Mouse (Mus musculus) liver, embryonic 14.5 days (tissue): ENCODE measurements around the gene Clip2. TPM values are rescaled to one million over a fixed set of nuclear protein-coding genes. Genes with fewer than 3 reads are reported as not detected.

Experiments
- ATAC-seq: fragments of 200-750 bp; cut with Nextera tagmentation; 2 replicates; pipeline ENCODE4 v1.8.0; 2017; ENCODE audit warnings: moderate number of reproducible peaks, mild to moderate bottlenecking, moderate library complexity; ENCODE audit not compliant: insufficient read depth
- DNase-seq, 3 experiments: peaks; one replicate each; pipeline ENCODE4 v3.0.0-alpha.2; 2012 to 2013; ENCODE audit warnings: low read depth in 3 of 3, low spot score in 3 of 3
- H3K27ac ChIP-seq: fragments of 300-500 bp; sonication (generic); 2 replicates; pipeline ENCODE4 v1.5.1; 2014; ENCODE audit warnings: moderate library complexity, mild to moderate bottlenecking, control low read depth, inconsistent platforms
- H3K27me3 ChIP-seq: fragments of 300-500 bp; sonication (generic); 2 replicates; pipeline ENCODE4 v1.6.1; 2014; ENCODE audit warnings: mild to moderate bottlenecking, low read length, moderate library complexity; ENCODE audit not compliant: control insufficient read depth, insufficient read depth
- H3K36me3 ChIP-seq: fragments of 300-500 bp; sonication (generic); replicated peaks from 2 replicates; pipeline ENCODE4 v1.6.1; 2014; ENCODE audit warnings: low read depth; ENCODE audit not compliant: control insufficient read depth, insufficient read depth
- H3K4me1 ChIP-seq, 2 experiments: fragments of 200-500 bp in 1 of 2; fragments of 300-500 bp in 1 of 2; sonication (generic) in 1 of 2; replicated peaks; 2 replicates each; pipeline ENCODE4 v1.6.1; 2012 to 2014; ENCODE audit warnings: antibody characterized with exemption in 1 of 2, inconsistent platforms in 1 of 2, low read length in 1 of 2; ENCODE audit not compliant: control insufficient read depth in 2 of 2, insufficient read depth in 2 of 2
- H3K4me2 ChIP-seq: fragments of 300-500 bp; sonication (generic); 2 replicates; pipeline ENCODE4 v1.6.1; 2014; ENCODE audit warnings: low read depth, mild to moderate bottlenecking, control low read depth, moderate library complexity
- H3K4me3 ChIP-seq, 2 experiments: fragments of 200-500 bp in 1 of 2; fragments of 300-500 bp in 1 of 2; sonication (generic) in 1 of 2; 2 replicates each; pipeline ENCODE4 v1.5.1; 2012 to 2014; ENCODE audit warnings: low read depth in 2 of 2, low read length in 2 of 2, mild to moderate bottlenecking in 2 of 2, control low read depth in 1 of 2, inconsistent platforms in 1 of 2, moderate library complexity in 1 of 2; ENCODE audit not compliant: insufficient read depth in 1 of 2
- H3K9ac ChIP-seq: fragments of 300-500 bp; sonication (generic); replicated peaks from 2 replicates; pipeline ENCODE4 v1.6.1; 2014; ENCODE audit warnings: mild to moderate bottlenecking, control low read depth, moderate library complexity
- H3K9me3 ChIP-seq: fragments of 300-500 bp; sonication (generic); 2 replicates; pipeline ENCODE4 v1.6.1; 2016; ENCODE audit warnings: low read length, mixed read lengths; ENCODE audit not compliant: control insufficient read depth
- CTCF ChIP-seq: IDR thresholded peaks from 2 replicates; pipeline ENCODE4 v1.5.1; 2016; ENCODE audit warnings: antibody characterized with exemption, low read depth, control low read depth
- EP300 ChIP-seq: IDR thresholded peaks from 2 replicates; pipeline ENCODE4 v1.6.1; 2016; ENCODE audit warnings: antibody characterized with exemption, low read depth
- WGBS: fragments of 180-500 bp; shearing (Covaris S2); extraction: QIAGEN DNeasy Blood & Tissue Kit; methylation state at CpG from one replicate; pipeline ENCODE4 v1.1.7; 2014; ENCODE audit not compliant: insufficient replicate concordance; 5-methylcytosine and 5-hydroxymethylcytosine counted together
- polyA plus RNA-seq, 2 experiments: library from polyadenylated mRNA; depleted of rRNA in 1 of 2; stranded (reverse) in 1 of 2; unstranded in 1 of 2; fragments of >200 nt; fragmentation: Nextera tagmentation in 1 of 2; extraction: Ambion mirVana in 1 of 2; gene quantifications; 2 replicates each; pipeline versions ENCODE4 v1.2.1 to v1.2.3; 2012 to 2014

Clip2 gene
- polyA plus RNA-seq, 2 experiments = 0.36 to 1.8 TPM

- ATAC-seq (no peak), DNase-seq (no peak)
- WGBS = 67% methylated on average over 8 of the region's 8 CpGs
- Histone ChIP-seq H3K9me3 (no peaks in the 10 kb centered on the region), H3K4me1 (peaks cover 32 to 38% of the 10 kb centered on the region in 2 experiments), H3K4me3 (no peak overlapping the region), H3K4me2 (no peak overlapping the region), H3K27me3 (no peaks in the 10 kb centered on the region), H3K36me3 (no peaks in the 10 kb centered on the region), H3K27ac (no peak overlapping the region), H3K9ac (no peak overlapping the region)
- no peak for TF ChIP-seq CTCF
- TF ChIP-seq EP300 = no peak
These were observed 81.6 kb downstream of the Clip2 start for GRCm38 (mm10) chr5:134470538-134471169.

- Histone ChIP-seq H3K4me2 (no peak overlapping the region), H3K27me3 (no peaks in the 10 kb centered on the region), H3K9ac (no peak overlapping the region), H3K36me3 (no peaks in the 10 kb centered on the region), H3K9me3 (no peaks in the 10 kb centered on the region), H3K27ac (peak overlapping the region; percentile 31), H3K4me3 (no peak overlapping the region), H3K4me1 (peaks cover 37 to 42% of the 10 kb centered on the region in 2 experiments)
- ATAC-seq (no peak), DNase-seq (peak in 1 of 3 experiments; percentile 35)
- TF ChIP-seq CTCF (0 out of 2 replicates have a peak, but pooled peaks have one; percentile 15), EP300 (no peak)
- 64% methylated on average over 7 of the region's 7 CpGs for WGBS
These were observed 82.6 kb downstream of the Clip2 start for GRCm38 (mm10) chr5:134469559-134470150.

GRCm38 (mm10) chr5:134468158-134468765 lies 84.0 kb downstream of the Clip2 start:
- Histone ChIP-seq H3K27me3 (no peaks in the 10 kb centered on the region), H3K4me2 (no peak overlapping the region), H3K36me3 (no peaks in the 10 kb centered on the region), H3K4me3 (no peak overlapping the region), H3K27ac (no peak overlapping the region; the same call in none of the 2 replicates), H3K9ac (no peak overlapping the region), H3K4me1 (peaks cover 45 to 52% of the 10 kb centered on the region in 2 experiments), H3K9me3 (no peaks in the 10 kb centered on the region)
- WGBS = 59% methylated on average over 10 of the region's 10 CpGs
- no peak for DNase-seq
- TF ChIP-seq EP300 (no peak), CTCF (no peak)
- ATAC-seq = no peak

GRCm38 (mm10) chr5:134467030-134467549 lies 85.1 kb downstream of the Clip2 start:
- Histone ChIP-seq H3K4me2 (peak overlapping the region; percentile 43), H3K36me3 (no peaks in the 10 kb centered on the region), H3K4me3 (no peak overlapping the region), H3K4me1 (peaks cover 45 to 52% of the 10 kb centered on the region in 2 experiments), H3K27ac (peak overlapping the region; percentile 61), H3K9me3 (no peaks in the 10 kb centered on the region), H3K27me3 (no peaks in the 10 kb centered on the region), H3K9ac (peak overlapping the region; percentile 35)
- ATAC-seq (peak; percentile 92), DNase-seq (peak; percentile 63 to 74 (median 72))
- TF ChIP-seq CTCF (no peak), EP300 (peak; percentile 88)
- 42% methylated on average over 8 of the region's 8 CpGs for WGBS
